Mouse (Mus musculus): ENCODE results near the gene Bnip2. TPM values are rescaled to one million over a fixed set of nuclear protein-coding genes. Genes with fewer than 3 reads are reported as not detected.

Gene Bnip2
- polyA plus RNA-seq, 1 experiment from 2014 or later = 65.6 TPM

- H3K9ac ChIP-seq (ENCODE audit: low read length) = no peak overlapping the region
- ATAC-seq (ENCODE audit: low FRiP score, low TSS enrichment) = peak; percentile 80; the same call in 1 of the 2 replicates
- no peak overlapping the region for H3K4me3 ChIP-seq (ENCODE audit: low read depth, low read length)
- no peaks in the 10 kb centered on the region for H3K9me3 ChIP-seq (ENCODE audit: control insufficient read depth, low read length)
- no peaks in the 10 kb centered on the region for H3K27me3 ChIP-seq (ENCODE audit: control insufficient read depth, insufficient read depth, low read length)
- H3K36me3 ChIP-seq (ENCODE audit: control insufficient read depth, insufficient read depth, low read length) = no peaks in the 10 kb centered on the region
- TF ChIP-seq EP300 (optimal IDR thresholded peaks at IDR 0.05) = no peak
- no peak for TF ChIP-seq CTCF (IDR thresholded peaks at IDR 0.05; ENCODE audit: low read depth)
- no peak overlapping the region for H3K4me2 ChIP-seq (replicated peaks; ENCODE audit: low read depth)
- DNase-seq (ENCODE audit: low spot score) = no peak
- no peaks in the 10 kb centered on the region for H3K4me1 ChIP-seq (replicated peaks; ENCODE audit: control insufficient read depth, insufficient read depth)
- no peak overlapping the region for H3K27ac ChIP-seq (replicated peaks)
Observed at GRCm38 (mm10) chr9:70024648-70025047, 35.4 kb downstream of the Bnip2 start.

- Histone ChIP-seq H3K4me3 (ENCODE audit: low read depth, low read length) (no peak overlapping the region), H3K4me2 (replicated peaks; ENCODE audit: low read depth) (no peak overlapping the region), H3K9ac (ENCODE audit: low read length) (no peak overlapping the region), H3K27ac (replicated peaks) (no peak overlapping the region), H3K27me3 (ENCODE audit: control insufficient read depth, insufficient read depth, low read length) (no peaks in the 10 kb centered on the region), H3K4me1 (replicated peaks; ENCODE audit: control insufficient read depth, insufficient read depth) (no peaks in the 10 kb centered on the region), H3K36me3 (ENCODE audit: control insufficient read depth, insufficient read depth, low read length) (no peaks in the 10 kb centered on the region), H3K9me3 (ENCODE audit: control insufficient read depth, low read length) (no peaks in the 10 kb centered on the region)
- TF ChIP-seq EP300 (optimal IDR thresholded peaks at IDR 0.05) (no peak), CTCF (IDR thresholded peaks at IDR 0.05; ENCODE audit: low read depth) (no peak)
- ATAC-seq (ENCODE audit: low FRiP score, low TSS enrichment) (no peak), DNase-seq (ENCODE audit: low spot score) (no peak)
- WGBS = 92% methylated on average over 2 of the region's 2 CpGs
Observed at GRCm38 (mm10) chr9:70025365-70026012, 36.2 kb downstream of the Bnip2 start.

GRCm38 (mm10) chr9:70032167-70032566 lies 42.9 kb downstream of the Bnip2 start:
- Histone ChIP-seq H3K4me1 (replicated peaks; ENCODE audit: control insufficient read depth, insufficient read depth) (no peaks in the 10 kb centered on the region), H3K9me3 (ENCODE audit: control insufficient read depth, low read length) (no peaks in the 10 kb centered on the region), H3K27ac (replicated peaks) (0 out of 2 replicates have a peak overlapping the region, but pooled peaks have one; percentile 20), H3K36me3 (ENCODE audit: control insufficient read depth, insufficient read depth, low read length) (no peaks in the 10 kb centered on the region), H3K27me3 (ENCODE audit: control insufficient read depth, insufficient read depth, low read length) (no peaks in the 10 kb centered on the region), H3K4me2 (replicated peaks; ENCODE audit: low read depth) (peak overlapping the region; percentile 27; the same call in 1 of the 2 replicates), H3K4me3 (ENCODE audit: low read depth, low read length) (0 out of 2 replicates have a peak overlapping the region, but pooled peaks have one; percentile 0), H3K9ac (ENCODE audit: low read length) (no peak overlapping the region)
- TF ChIP-seq EP300 (optimal IDR thresholded peaks at IDR 0.05) (no peak), CTCF (IDR thresholded peaks at IDR 0.05; ENCODE audit: low read depth) (no peak)
- WGBS = 76% methylated on average over 1 of the region's 1 CpGs
- no peak for ATAC-seq (ENCODE audit: low FRiP score, low TSS enrichment)
- DNase-seq (ENCODE audit: low spot score) = no peak

- H3K4me3 ChIP-seq (ENCODE audit: low read depth, low read length) = peak overlapping the region; percentile 28; the same call in 1 of the 2 replicates
- H3K4me2 ChIP-seq (replicated peaks; ENCODE audit: low read depth) = peak overlapping the region; percentile 41
- no peak for TF ChIP-seq EP300 (optimal IDR thresholded peaks at IDR 0.05)
- TF ChIP-seq CTCF (IDR thresholded peaks at IDR 0.05; ENCODE audit: low read depth) = no peak
- peak overlapping the region; percentile 49 for H3K27ac ChIP-seq (replicated peaks)
- H3K36me3 ChIP-seq (ENCODE audit: control insufficient read depth, insufficient read depth, low read length) = no peaks in the 10 kb centered on the region
- peak; percentile 60 for DNase-seq (ENCODE audit: low spot score)
- no peak for ATAC-seq (ENCODE audit: low FRiP score, low TSS enrichment)
- no peaks in the 10 kb centered on the region for H3K27me3 ChIP-seq (ENCODE audit: control insufficient read depth, insufficient read depth, low read length)
- H3K9me3 ChIP-seq (ENCODE audit: control insufficient read depth, low read length) = no peaks in the 10 kb centered on the region
- no peaks in the 10 kb centered on the region for H3K4me1 ChIP-seq (replicated peaks; ENCODE audit: control insufficient read depth, insufficient read depth)
- 36% methylated on average over 9 of the region's 9 CpGs for WGBS
- peak overlapping the region; percentile 13; the same call in 1 of the 2 replicates for H3K9ac ChIP-seq (ENCODE audit: low read length)
Observed at GRCm38 (mm10) chr9:70033056-70033455, 43.8 kb downstream of the Bnip2 start.

GRCm38 (mm10) chr9:70034702-70035101 lies 45.4 kb downstream of the Bnip2 start:
- ATAC-seq (ENCODE audit: low FRiP score, low TSS enrichment) (no peak), DNase-seq (ENCODE audit: low spot score) (no peak)
- H3K9me3 ChIP-seq (ENCODE audit: control insufficient read depth, low read length) = no peaks in the 10 kb centered on the region
- no peaks in the 10 kb centered on the region for H3K36me3 ChIP-seq (ENCODE audit: control insufficient read depth, insufficient read depth, low read length)
- H3K27me3 ChIP-seq (ENCODE audit: control insufficient read depth, insufficient read depth, low read length) = no peaks in the 10 kb centered on the region
- H3K9ac ChIP-seq (ENCODE audit: low read length) = no peak overlapping the region; the same call in 1 of the 2 replicates
- H3K27ac ChIP-seq (replicated peaks) = peak overlapping the region; percentile 49
- WGBS = 86% methylated on average over 7 of the region's 7 CpGs
- no peaks in the 10 kb centered on the region for H3K4me1 ChIP-seq (replicated peaks; ENCODE audit: control insufficient read depth, insufficient read depth)
- H3K4me2 ChIP-seq (replicated peaks; ENCODE audit: low read depth) = peak overlapping the region; percentile 41
- TF ChIP-seq EP300 (optimal IDR thresholded peaks at IDR 0.05) (no peak), CTCF (IDR thresholded peaks at IDR 0.05; ENCODE audit: low read depth) (no peak)
- H3K4me3 ChIP-seq (ENCODE audit: low read depth, low read length) = peak overlapping the region; percentile 28

- peak; percentile 95 for ATAC-seq (ENCODE audit: low FRiP score, low TSS enrichment)
- TF ChIP-seq EP300 (optimal IDR thresholded peaks at IDR 0.05) (no peak), CTCF (IDR thresholded peaks at IDR 0.05; ENCODE audit: low read depth) (peak; percentile 54)
- H3K27ac ChIP-seq (replicated peaks) = peak overlapping the region; percentile 75
- DNase-seq (ENCODE audit: low spot score) = peak; percentile 70
- H3K4me1 ChIP-seq (replicated peaks; ENCODE audit: control insufficient read depth, insufficient read depth) = no peaks in the 10 kb centered on the region
- peak overlapping the region; percentile 28; the same call in 1 of the 2 replicates for H3K4me3 ChIP-seq (ENCODE audit: low read depth, low read length)
- H3K4me2 ChIP-seq (replicated peaks; ENCODE audit: low read depth) = peak overlapping the region; percentile 17; the same call in 1 of the 2 replicates
- no peaks in the 10 kb centered on the region for H3K36me3 ChIP-seq (ENCODE audit: control insufficient read depth, insufficient read depth, low read length)
- no peaks in the 10 kb centered on the region for H3K9me3 ChIP-seq (ENCODE audit: control insufficient read depth, low read length)
- WGBS = 61% methylated on average over 4 of the region's 4 CpGs
- no peaks in the 10 kb centered on the region for H3K27me3 ChIP-seq (ENCODE audit: control insufficient read depth, insufficient read depth, low read length)
- no peak overlapping the region for H3K9ac ChIP-seq (ENCODE audit: low read length)
Observed at GRCm38 (mm10) chr9:70036646-70037045, 47.4 kb downstream of the Bnip2 start.

Data from stomach, postnatal 0 days (tissue).